Mouse (Mus musculus): ENCODE results near the gene Tcp11.

Tcp11 gene

DNA sequence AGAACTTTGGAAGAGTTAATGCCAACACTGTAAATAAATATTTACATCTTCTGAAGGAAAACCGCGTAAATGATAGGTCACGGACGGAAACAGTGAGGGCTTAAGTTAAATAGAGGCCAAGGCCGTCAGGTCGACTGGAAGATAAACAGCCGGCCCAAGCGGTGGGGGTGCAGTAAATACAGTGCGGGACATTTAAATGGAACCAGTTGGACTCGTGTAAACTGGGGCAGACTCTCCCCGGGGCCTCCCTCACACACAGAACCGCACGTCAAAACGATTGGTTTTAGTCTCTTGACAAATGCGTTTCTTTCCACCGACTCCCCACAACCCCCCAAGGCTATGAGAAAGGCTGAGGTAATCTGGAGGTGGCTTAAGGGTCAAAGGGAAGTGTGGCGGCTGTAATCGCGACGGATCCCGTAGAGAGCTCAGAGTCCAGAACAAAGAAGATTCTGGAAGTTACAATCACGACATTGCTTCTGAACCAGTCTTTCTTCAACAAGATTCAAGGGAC lies 4.0 kb upstream of the Tcp11 start:
- DNase-seq (ENCODE audit: low spot score) = no peak

DNA sequence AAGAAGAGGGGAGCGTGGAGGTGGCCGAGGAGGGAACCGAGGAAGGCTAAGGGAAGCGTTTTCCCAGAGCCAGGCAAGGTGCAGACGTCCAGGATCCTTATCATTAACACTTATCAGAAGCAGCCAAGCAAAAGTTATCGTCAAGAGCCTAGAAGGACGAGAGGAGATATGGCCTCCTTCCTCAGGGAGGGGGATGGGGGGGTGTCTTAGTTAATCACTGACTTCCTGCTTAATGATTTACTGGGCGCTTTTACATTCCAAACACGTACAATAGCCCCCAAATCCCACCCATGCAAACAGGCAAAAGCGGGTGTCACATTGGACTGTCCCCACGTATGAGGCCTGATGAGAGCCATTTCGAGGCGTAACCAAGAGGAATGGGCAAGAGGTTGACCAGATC lies 2.4 kb upstream of the Tcp11 start:
- DNase-seq (ENCODE audit: low spot score) = no peak

DNA sequence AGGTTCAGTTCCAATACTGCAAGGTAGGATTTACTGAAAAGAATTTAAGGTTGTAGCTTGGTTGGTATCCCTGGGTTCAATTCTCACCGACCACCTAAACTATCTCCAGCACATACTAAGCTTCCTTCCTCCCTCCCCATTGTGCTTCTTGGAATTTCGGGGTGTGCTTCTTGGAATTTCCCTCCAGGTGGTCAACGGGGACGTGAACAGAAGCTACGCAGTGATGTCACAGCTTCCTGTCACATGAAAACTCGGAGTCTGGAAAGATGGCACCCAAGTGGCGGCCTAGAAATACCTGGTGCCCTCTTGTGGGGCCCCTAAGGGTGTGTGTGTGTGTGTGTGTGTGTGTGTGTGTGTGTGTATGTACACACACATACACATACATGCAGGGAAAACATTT lies 1.4 kb upstream of the Tcp11 start:
- no peak for DNase-seq (ENCODE audit: low spot score)

DNA sequence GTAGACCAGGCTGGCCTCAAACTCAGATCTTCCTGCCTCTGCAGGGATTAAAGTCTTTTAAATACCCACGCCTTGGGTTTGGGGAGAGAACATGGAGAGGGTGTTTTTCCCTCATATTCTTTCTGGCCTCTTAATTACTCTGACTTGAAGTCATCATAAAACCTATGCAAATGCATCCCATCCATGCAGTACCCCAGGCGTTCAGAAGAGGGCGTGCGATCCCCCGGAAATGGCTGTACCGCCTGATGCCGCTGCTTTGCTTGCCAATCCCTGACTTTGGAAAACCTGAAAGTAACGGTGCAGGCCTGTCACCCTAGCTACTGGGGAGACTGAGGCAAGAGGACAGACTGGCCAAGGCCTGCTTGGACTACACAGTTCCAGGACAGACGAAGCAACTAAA lies 946 bp upstream of the Tcp11 start:
- no peak for DNase-seq (ENCODE audit: low spot score)

DNA sequence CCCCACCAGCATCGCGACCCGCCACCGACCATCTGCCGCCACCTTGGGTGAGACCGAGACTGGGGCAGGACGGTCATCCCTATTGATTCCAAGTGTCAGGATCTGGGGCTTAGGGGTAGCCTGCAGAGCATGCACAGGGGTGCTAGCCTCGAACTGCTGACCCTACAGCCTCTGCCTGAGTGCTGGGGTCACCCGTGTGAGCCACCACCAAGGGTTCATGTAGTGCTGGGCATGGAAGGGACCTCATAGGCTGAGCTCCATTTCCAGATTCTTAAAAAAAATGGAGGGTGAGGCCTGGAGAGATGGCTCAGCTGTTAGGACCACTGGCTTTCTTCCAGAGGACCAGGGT lies 352 bp upstream of the Tcp11 start:
- DNase-seq (ENCODE audit: low spot score) = no peak

DNA sequence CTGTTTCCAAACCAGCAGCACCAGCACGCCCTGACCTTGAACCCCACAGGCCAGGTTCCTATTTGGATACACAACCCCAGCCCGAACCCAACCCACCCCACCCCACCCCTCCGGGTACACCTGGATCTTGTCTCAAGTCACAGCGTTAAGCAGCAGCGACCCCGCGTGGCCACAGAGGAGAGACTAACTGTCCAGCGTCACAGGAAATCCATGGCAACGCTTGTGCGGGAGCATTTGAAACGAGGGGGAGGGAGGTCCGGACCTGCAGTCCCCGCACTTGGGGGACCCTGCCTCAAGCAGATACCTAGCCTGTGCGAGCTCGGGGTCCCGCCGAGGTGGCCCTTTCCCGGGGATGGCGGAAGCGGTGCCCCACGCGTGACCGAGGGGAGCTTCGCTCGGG lies 821 bp downstream of the Tcp11 start:
- DNase-seq (ENCODE audit: low spot score) = peak; percentile 70

DNA sequence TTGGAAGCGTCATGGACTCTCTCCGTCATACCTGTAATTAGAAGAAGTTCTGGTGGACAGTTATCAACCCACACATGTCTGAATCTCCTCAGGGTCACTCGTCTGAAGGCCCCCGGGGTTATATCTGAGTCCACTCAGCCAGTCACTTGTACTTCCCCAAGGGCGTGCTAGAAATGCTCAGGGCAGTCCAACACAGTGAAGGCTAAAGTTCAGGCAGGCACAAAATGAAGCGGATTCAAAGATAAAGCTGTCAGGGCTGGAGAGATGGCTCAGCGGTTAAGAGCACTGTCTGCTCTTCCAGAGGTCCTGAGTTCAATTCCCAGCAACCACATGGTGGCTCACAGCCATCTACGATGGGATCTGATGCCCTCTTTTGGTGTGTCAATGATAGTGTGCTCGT lies 2.4 kb downstream of the Tcp11 start:
- no peak for DNase-seq (ENCODE audit: low spot score)

DNA sequence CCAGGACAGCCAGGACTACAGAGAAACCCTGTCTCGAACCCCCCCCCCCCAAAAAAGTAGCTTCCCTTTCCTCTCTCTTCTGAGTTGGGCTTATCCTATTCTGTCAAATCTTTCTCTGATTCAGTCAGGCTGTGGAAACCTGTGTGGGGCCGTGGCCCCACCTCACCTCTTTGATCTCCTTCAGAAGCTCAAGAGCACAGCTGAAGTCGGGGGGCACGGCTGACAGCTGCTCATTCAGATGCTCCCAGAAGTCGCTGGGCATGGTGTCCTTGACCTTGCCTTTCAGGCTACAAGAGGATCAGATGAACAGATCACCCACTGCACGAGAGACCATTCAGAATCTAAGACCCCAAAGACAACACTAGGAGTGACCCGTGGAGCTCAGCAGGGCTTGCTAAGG lies 6.0 kb downstream of the Tcp11 start:
- no peak for DNase-seq (ENCODE audit: low spot score)

DNA sequence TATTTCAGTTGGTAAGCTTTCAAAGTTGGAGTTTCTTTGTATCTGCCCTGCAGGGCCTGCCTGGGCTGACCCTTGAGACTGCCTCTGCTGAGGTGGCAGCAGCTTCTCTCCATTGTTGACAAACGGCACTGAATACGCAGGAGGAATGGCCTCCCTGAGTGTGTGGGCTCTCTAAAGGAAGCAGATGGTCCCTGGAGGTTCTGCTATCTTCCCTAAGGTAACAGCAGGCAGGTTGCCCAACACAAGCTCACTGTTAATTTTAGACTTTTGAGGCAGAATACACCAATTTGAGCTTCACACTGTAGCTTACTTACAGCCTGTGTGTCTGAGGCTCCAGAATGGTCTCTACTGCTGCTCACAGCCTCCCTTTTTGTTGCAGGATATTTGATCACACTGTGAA lies 7.7 kb downstream of the Tcp11 start:
- no peak for DNase-seq (ENCODE audit: low spot score)

DNA sequence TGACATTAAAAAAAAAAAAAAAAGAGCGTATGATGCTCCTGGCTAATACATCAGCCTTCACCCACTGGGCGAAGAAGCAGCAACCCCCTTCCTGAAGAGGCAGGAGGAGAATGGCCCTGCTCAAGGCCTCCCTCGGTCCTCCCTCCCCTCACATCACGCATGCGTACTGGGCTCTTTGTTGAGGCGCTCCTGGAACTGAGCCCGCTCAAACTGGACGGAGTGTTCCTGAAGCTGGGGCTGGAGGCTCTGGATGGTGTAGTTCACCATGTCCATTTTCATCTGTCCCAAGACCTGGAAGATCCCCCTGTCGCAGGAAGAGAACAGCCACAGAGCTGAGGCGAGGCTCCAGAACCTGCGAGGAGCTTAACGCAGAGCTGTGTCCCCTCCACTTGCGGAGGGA lies 10.2 kb downstream of the Tcp11 start:
- peak; percentile 47 for DNase-seq (ENCODE audit: low spot score)

DNA sequence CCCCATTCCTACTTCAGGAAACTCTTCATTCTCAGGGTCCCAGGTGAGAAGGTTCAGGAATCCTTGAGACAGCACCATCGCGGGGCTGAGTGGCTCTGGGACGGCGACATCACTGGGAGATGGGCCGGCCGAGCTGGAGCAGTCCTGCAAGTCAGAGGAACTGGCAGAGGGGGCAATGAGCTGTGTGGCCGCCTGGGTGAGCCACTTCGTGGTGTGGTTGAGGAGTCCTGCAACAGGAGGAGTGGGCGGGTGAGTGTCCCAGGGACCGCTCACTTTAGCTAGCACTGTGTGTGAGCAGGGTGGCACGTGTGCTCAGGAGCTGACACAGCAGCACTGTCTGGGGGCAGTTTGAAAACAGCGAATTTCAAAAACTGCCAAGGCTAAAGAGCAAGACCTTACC lies 11.0 kb downstream of the Tcp11 start:
- DNase-seq (ENCODE audit: low spot score) = no peak

DNA sequence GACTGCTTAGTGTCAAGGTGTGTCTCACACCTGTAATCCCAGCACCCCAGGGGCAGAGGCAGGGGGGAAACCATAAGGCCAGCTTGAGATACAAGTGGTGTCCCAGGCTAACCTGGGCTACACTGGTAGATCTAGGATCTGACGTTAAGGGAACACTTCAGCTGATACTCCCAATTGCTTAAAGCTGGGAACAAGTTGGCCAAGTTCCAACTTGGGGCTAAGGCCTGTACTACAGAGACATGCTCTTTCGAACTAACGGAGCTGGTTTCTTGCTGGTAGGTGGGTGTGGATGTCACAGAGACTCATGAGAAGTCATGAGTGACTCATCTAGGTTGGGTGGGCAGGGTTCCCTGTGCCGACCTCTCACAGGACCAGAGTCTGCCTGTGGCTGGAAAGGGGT lies 13.1 kb downstream of the Tcp11 start:
- no peak for DNase-seq (ENCODE audit: low spot score)

DNA sequence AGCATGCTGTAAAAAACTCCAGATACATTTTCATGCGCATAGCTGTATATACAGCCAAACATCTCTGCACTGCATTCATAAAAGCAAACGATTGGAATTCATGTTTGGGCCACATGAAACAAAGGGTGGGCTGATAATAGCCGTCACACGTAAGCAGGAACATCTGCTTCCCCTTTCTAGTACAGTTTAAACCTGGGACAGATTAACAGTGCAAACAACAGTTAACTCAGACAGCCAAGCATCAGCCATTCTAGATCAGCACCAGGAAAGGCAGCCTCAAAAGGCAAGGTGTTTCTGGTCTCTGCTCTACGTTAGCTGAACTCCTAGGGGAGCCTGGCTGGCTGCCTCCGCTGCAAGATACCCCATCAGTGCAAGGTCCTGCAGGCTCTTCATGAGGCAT lies 17.3 kb downstream of the Tcp11 start:
- DNase-seq (ENCODE audit: low spot score) = no peak

DNA sequence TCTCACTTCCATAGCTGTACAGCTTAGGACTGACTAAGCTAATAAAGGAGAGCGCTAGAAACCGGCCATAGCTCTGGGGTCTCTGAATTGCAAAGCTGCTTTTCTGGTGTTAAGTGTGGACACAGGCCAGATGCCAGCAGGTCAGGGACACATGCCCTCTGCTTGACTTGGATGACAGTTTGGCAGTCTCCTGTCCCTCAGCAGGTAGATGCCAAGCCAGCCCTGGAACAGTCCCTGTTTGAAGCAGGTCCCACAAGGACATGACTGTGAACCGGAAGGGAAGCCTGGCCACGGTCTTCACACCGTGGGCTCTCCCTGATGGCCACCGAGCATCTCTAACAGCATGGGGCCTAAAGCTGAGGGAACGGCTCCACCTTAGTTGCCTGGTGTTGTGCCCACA lies 17.7 kb downstream of the Tcp11 start:
- DNase-seq (ENCODE audit: low spot score) = no peak

DNA sequence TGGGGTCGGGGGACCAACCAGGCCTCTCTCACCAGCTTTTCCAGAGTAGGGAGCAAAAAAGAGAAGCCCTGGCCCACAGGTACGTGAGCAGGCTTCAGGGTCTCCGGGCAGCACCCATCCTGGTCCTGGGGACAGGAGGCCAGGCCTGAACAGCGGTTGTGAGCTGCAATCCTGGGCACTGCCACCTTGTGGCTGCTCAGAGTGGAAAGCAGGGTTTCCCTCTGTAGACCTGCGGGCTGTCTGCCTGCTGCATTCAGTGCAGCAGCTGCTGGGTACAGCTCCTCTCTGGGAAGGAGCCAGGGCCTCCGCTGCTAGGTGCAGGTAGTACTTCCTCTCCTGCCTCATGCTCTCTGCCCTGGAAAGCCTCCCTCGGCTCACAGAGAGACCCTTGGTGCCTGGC lies 19.0 kb downstream of the Tcp11 start:
- DNase-seq (ENCODE audit: low spot score) = no peak

DNA sequence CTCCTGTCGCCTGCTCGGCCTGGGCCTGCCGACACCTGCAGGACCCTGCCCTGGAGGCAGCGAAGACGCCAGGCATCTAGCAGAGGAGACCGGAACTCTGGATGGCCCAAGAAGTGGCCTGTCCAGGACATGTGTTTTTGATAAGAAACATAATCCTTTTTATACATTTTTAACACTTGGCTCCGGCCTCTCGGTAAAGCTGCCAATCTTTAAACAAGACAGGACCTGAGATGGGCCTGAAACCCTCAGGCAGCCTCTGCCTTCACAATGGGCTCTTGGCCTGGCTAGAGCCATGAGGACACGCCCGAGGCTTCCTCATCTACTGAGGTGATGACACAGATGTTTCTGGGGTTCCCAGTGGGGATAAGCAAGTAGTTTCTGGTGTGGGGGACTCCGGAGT lies 19.8 kb downstream of the Tcp11 start:
- DNase-seq (ENCODE audit: low spot score) = no peak

DNA sequence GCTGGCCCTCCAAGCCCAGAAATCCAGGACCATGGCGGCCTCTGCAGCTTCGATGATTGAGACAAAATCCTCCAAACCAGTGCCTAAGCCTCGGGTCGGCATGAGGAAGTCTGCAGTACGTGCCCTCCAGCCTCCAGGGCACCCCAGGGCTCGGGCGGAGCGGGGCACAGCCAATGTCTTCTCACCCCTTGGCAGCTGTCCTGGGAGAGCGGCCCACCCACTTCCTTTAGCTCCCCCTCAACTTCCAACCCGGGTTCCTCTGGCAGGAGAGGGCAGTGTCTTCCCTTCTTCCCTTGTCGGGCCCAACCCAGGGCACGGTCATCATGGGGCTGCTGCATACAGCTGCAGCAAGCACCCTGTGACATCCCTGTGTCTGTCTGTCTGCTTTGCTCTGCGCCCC lies 22.1 kb downstream of the Tcp11 start:
- no peak for DNase-seq (ENCODE audit: low spot score)

DNA sequence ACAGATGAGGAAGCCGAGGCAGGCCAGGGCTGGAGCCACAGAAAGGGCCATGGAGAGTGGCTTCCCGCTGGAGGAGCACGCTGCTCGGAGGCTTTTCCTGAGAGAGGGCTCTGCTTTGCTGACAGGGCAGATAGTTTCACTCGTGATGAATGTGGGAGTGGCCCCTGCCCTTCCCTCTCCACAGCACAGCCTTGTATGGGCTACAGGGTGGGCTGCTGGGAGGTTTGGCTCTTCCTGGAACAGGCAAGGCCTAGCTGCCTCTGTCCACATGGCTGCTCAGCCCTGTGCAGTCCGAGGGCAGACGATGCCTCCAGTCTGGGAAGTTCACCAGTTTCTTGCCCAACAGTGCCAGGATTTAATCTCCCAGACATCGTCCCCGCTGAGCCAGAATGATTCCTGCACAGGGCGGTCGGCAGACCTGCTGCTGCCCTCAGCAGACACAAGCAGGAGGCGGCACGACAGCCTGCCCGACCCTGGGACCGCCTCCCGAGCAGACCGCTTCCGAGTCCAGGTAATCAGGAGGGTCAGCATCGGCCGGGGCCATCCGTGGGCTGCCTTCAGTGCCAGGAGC lies 28.1 kb downstream of the Tcp11 start:
- DNase-seq (ENCODE audit: low spot score) = no peak

DNA sequence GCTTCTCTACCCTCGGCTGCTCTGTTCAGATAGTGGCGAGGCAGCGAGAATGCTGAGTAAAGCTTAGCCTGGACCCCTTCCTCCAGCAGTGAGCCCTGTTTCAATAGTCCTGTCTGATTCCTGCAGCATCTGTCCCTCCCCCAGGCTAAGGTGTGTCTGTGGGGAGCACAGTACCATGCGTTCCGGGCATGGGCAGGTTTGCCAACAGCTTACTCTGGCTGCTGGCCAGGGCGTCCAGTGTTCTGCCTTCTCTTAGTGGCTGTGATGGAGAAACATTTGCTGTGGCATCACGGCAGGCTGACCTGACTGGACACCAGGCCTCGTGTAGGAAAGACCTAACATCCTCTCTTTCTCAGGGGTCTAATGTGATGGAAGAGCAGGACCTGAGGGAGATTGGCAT lies 30.2 kb downstream of the Tcp11 start:
- DNase-seq (ENCODE audit: low spot score) = no peak

DNA sequence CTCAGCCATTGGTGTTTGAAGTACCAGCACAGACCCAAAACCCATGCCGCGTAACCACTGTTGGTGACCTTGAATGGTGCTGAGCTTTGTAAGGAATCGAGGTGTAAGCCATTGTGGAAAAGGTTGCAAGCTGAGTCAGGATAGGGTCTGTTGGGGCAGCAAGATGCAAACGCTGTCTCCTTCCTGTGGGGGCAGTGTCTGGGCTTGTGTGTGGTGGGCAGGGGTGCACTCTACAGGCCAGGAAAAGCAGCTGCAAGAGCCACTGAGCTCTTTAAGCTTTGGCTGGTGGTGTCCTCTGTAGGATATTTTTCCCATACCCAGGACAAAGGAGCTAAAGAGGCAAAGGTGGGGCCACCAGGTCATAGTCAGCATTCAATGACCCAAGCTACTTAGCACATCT lies 32.0 kb downstream of the Tcp11 start:
- no peak for DNase-seq (ENCODE audit: low spot score)

DNA sequence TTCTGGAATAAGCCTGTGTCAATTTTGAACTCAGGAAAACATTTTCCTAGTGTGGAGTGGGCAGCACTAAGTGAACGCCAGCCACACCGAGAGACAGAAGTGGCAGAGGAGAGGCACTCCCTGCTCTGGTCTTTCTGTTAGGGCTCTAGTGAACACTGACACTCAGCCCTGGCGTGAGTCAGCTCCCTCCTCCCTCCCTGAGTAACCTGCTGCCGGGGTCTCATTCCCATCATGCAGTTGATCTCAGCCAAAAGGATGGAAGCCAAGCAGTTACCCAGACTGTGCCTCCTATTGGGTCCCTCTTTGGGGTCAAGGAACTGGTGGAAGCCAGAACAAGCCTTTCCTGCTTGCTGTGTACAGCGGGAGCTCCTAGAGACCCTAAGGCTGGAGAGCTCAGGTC lies 32.9 kb downstream of the Tcp11 start:
- DNase-seq (ENCODE audit: low spot score) = no peak

DNA sequence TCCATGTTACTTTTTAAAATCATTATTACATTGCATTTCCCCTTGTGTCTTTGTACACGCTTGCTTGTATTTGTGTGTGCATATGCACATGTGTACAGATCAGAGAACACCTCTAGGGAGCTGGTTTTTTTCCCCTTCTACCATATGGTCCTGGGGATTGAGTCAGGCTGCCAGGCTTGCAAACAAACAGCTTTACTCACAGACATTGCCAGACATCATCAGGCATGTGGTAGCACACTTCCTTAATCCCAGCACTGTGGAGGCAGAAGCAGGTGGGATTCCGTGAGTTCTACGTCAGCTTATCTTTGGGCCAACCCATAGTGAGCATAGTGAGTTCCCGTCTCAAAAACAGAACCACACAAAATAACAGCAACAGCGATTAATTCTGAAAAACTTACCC lies 33.4 kb downstream of the Tcp11 start:
- DNase-seq (ENCODE audit: low spot score) = no peak

DNA sequence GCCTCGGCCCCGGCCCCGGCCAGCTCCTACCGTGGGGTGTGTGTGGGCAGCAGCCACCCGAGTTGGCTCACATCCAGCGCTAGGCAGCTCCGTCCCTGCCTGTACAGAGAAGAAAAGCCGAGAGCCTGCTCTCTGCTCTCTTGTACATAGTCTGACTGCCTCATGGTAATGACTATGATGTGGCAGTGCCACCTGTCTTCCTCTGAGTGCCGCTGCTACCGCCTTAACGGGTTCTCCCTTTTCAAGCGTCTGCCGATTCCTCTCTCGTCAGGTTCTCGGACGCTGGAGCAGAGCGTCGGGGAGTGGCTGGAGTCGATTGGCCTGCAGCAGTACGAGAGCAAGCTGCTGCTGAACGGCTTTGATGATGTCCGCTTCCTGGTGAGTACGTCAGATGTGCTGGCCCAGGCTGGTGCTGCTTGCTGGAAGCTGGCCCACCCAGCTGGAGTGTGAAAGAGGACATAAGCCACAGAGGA lies 38.1 kb downstream of the Tcp11 start:
- DNase-seq (ENCODE audit: low spot score) = no peak

DNA sequence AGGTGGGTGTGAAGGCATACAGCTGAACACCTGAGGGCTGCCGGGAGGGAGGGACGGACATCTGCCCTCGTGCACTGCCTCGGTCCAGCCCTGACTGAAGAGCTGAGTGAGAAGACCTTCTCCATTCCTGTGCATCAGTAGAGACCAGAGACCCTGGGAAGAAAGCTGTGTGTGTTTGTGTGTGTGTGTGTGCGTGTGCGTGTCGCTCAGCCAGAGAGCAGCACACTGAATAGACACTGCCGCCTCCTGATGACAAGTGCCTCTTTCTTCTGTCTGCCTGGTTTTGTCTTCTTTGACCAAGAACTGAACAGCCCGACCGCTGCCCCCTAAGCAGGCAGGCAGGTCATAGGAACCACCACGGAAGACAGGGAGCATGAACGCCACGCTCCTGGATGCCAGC lies 39.1 kb downstream of the Tcp11 start:
- DNase-seq (ENCODE audit: low spot score) = no peak

DNA sequence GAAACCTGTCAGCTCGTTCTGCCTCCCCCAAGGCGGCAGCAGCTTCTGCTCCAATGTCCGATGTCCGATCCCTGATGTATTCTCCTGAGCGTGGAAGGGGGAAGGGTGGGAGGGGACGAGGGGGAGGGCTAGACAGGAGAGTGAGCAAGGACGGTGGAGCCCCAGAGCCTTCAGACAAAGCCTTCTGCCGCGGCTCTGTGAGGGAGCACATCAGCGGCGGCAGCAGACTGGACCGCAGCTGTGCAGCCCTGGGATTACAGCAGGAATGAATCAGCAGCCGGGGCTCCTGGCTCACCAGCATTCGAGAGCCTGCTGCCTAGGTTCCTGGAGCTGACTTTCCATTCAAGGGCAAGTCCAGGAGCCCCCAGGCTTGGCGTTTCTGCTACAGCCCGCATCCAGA lies 39.8 kb downstream of the Tcp11 start:
- DNase-seq (ENCODE audit: low spot score) = no peak
